Mouse (Mus musculus): ENCODE results near the gene Ctnna3.

DNA sequence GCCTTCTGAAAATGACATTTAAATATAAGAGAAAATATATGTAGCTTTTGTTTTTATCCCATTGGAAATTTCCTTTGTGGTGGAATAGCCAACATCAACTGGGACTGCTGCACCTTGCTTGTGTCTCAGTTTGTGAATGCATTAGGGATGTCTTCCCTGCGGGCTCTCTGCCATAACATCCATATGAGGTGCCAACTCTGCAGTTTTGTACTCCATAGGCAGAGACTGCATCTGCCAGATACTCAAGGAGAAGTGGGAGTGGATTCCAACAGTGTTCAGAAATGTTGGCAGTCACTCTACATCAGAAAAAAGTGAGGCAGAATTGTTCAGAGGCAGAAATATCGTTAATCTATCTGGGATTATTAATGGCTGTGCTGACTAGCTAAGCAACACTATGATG is 1158.2 kb downstream of the Ctnna3 start:
- TF ChIP-seq CTCF (IDR thresholded peaks at IDR 0.05; ENCODE audit: control insufficient read depth, insufficient read depth, insufficient read length) (no peak), MYOD1 (IDR thresholded peaks at IDR 0.05; ENCODE audit: control insufficient read depth, insufficient read length, low read depth) (no peak), MAX (IDR thresholded peaks at IDR 0.05) (no peak), USF1 (IDR thresholded peaks at IDR 0.05; ENCODE audit: low read depth) (no peak)
